In the genomic region with DNA sequence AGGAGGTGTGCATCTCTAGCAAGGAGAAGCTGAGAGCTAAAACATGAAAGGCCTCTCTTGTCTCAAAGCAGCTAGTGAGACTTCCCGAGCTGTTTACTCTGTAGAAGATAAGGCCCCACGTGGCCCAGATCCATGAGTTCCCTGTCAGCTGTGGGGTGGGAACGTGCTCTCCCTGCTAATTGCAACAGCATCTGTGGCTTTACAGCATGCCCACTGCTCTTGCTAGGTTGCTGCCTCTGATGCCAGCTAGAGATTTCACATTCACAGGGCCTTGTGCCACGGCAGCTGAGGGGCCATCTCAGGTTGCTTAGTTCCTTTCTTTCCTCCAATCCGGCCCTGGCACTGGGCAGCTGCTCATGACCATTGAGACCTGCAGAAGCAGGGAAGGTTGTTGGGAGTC, we compare ENCODE assay signal across 10 mouse cellular contexts.
DNase-seq lines count a peak whose midpoint lies in the region; ATAC-seq lines count a peak whose summit lies in the region.
"Had no signal": no experiment of that assay in that cellular context is flagged by ENCODE, and none has a peak within 500 bp of the region (broad histone marks: within the 10 kb centered on the region; RNA-seq: fewer than 3 reads in every experiment).

No protein-coding gene starts in this region.

- no peak overlapping the region for H3K4me2 ChIP-seq in intestine, embryonic 15.5 days (replicated peaks)
- H3K4me2 ChIP-seq in stomach, embryonic 16.5 days (ENCODE audit: low read depth, low read length) = no peak overlapping the region
- H3K4me2 ChIP-seq: heart, embryonic 11.5 days; limb, embryonic 15.5 days had no signal

- H3K4me3 ChIP-seq in megakaryocyte, embryonic 14.5 days (replicated peaks) = peak overlapping the region; percentile 1
- no peak overlapping the region for H3K4me3 ChIP-seq in intestine, embryonic 15.5 days (replicated peaks)
- no peak overlapping the region for H3K4me3 ChIP-seq in stomach, embryonic 16.5 days (replicated peaks; ENCODE audit: low read length)
- H3K4me3 ChIP-seq in heart, embryonic 10.5 days = no peak overlapping the region
- H3K4me3 ChIP-seq: limb, embryonic 15.5 days had no signal

- H3K9ac ChIP-seq in intestine, embryonic 15.5 days = no peak overlapping the region
- no peak overlapping the region for H3K9ac ChIP-seq in stomach, embryonic 16.5 days (ENCODE audit: low read length)
- H3K9ac ChIP-seq: limb, embryonic 15.5 days had no signal

- H3K27ac ChIP-seq in intestine, embryonic 15.5 days = no peak overlapping the region
- H3K27ac ChIP-seq in stomach, embryonic 16.5 days (ENCODE audit: low read length) = no peak overlapping the region
- H3K27ac ChIP-seq in heart, embryonic 10.5 days = no peak overlapping the region
- H3K27ac ChIP-seq: limb, embryonic 15.5 days had no signal

- H3K27me3 ChIP-seq in megakaryocyte, embryonic 14.5 days (replicated peaks) = no peaks in the 10 kb centered on the region
- no peaks in the 10 kb centered on the region for H3K27me3 ChIP-seq in intestine, embryonic 15.5 days (replicated peaks)
- no peaks in the 10 kb centered on the region for H3K27me3 ChIP-seq in stomach, embryonic 16.5 days (ENCODE audit: control insufficient read depth, insufficient read depth, low read length)
- no peaks in the 10 kb centered on the region for H3K27me3 ChIP-seq in heart, embryonic 10.5 days (ENCODE audit: insufficient read depth, poor library complexity, severe bottlenecking)
- H3K27me3 ChIP-seq: limb, embryonic 15.5 days had no signal

- ATAC-seq in megakaryocyte, adult 5-6 weeks (ENCODE audit: poor library complexity, severe bottlenecking) = no peak
- ATAC-seq in intestine, embryonic 15.5 days = peak; percentile 86
- ATAC-seq in stomach, embryonic 16.5 days (ENCODE audit: insufficient read depth, low FRiP score) = peak; percentile 38; the same call in 1 of the 2 replicates
- no peak for ATAC-seq in erythroblast, adult 5-6 weeks (replicated peaks; ENCODE audit: low FRiP score, poor library complexity, severe bottlenecking)

- peaks cover 18% of the 10 kb centered on the region for H3K9me3 ChIP-seq in megakaryocyte, embryonic 14.5 days
- H3K9me3 ChIP-seq in intestine, embryonic 15.5 days = no peaks in the 10 kb centered on the region
- H3K9me3 ChIP-seq in stomach, embryonic 16.5 days (replicated peaks; ENCODE audit: control insufficient read depth, low read length) = no peaks in the 10 kb centered on the region
- H3K9me3 ChIP-seq in heart, embryonic 10.5 days = no peaks in the 10 kb centered on the region
- H3K9me3 ChIP-seq: limb, embryonic 15.5 days had no signal

- H3K4me1 ChIP-seq in megakaryocyte, embryonic 14.5 days = no peaks in the 10 kb centered on the region
- H3K4me1 ChIP-seq in intestine, embryonic 15.5 days (replicated peaks) = 0 out of 2 replicates have a peak, but pooled peaks cover 3% of the 10 kb centered on the region
- H3K4me1 ChIP-seq in stomach, embryonic 16.5 days (ENCODE audit: control insufficient read depth, insufficient read depth, low read length) = no peaks in the 10 kb centered on the region
- peaks cover 22% of the 10 kb centered on the region for H3K4me1 ChIP-seq in heart, embryonic 10.5 days
- H3K4me1 ChIP-seq: limb, embryonic 15.5 days had no signal

- no peaks in the 10 kb centered on the region for H3K36me3 ChIP-seq in megakaryocyte, embryonic 14.5 days (replicated peaks; ENCODE audit: low read length)
- no peaks in the 10 kb centered on the region for H3K36me3 ChIP-seq in intestine, embryonic 15.5 days
- no peaks in the 10 kb centered on the region for H3K36me3 ChIP-seq in stomach, embryonic 16.5 days (ENCODE audit: control insufficient read depth, insufficient read depth, low read length)
- H3K36me3 ChIP-seq in heart, embryonic 10.5 days = no peaks in the 10 kb centered on the region
- H3K36me3 ChIP-seq: limb, embryonic 15.5 days had no signal

- WGBS in intestine, embryonic 15.5 days = 18% methylated on average over 5 of the region's 5 CpGs
- 20% methylated on average over 5 of the region's 5 CpGs for WGBS in stomach, embryonic 16.5 days
- 27% methylated on average over 5 of the region's 5 CpGs for WGBS in heart, embryonic 10.5 days

- peak; percentile 63 for DNase-seq in left cerebral cortex, postnatal 4 days
- no peak for DNase-seq in heart, embryonic 10.5 days (ENCODE audit: low spot score)
- DNase-seq in Muller cell, postnatal 12 days (ENCODE audit: inconsistent ontology term) = no peak

- intact Hi-C loops in left cerebral cortex, postnatal 4 days (cut with DNase I) = no loop called here

Comparison
In these comparisons a context has a peak if more than half of its experiments do, and no peak if none do; other contexts are left out.
1. ATAC-seq: peak in intestine, embryonic 15.5 days (single experiment) and stomach, embryonic 16.5 days (single experiment); none in megakaryocyte, adult 5-6 weeks (single experiment) and erythroblast, adult 5-6 weeks (single experiment).